Mouse (Mus musculus) mouse trophoblast stem cell (cell line): ENCODE measurements around the gene Arhgap40.

ENCODE experiments used
- in situ Hi-C, 2 experiments: fragments of 300-500 bp; cut with MseI, MboI; formaldehyde crosslinking; loops; 2 replicates in 1 of 2; 3 replicates in 1 of 2; pipeline ENCODE4 v1.15.1; 2025

Gene Arhgap40

GRCm38 (mm10) chr2:158512528-158512927 is at the start of gene Arhgap40:
Arhgap40 (plus strand) TSS chr2:158512796.
- in situ Hi-C loops, result no loop called here

GRCm38 (mm10) chr2:158474159-158474558 is 38.4 kb upstream of the Arhgap40 start:
- in situ Hi-C loops, result no loop called here

GRCm38 (mm10) chr2:158477640-158478039 is 35.0 kb upstream of the Arhgap40 start:
- in situ Hi-C loops, result no loop called here

GRCm38 (mm10) chr2:158498457-158498856 is 14.1 kb upstream of the Arhgap40 start:
- in situ Hi-C loops, result no loop called here

DNA sequence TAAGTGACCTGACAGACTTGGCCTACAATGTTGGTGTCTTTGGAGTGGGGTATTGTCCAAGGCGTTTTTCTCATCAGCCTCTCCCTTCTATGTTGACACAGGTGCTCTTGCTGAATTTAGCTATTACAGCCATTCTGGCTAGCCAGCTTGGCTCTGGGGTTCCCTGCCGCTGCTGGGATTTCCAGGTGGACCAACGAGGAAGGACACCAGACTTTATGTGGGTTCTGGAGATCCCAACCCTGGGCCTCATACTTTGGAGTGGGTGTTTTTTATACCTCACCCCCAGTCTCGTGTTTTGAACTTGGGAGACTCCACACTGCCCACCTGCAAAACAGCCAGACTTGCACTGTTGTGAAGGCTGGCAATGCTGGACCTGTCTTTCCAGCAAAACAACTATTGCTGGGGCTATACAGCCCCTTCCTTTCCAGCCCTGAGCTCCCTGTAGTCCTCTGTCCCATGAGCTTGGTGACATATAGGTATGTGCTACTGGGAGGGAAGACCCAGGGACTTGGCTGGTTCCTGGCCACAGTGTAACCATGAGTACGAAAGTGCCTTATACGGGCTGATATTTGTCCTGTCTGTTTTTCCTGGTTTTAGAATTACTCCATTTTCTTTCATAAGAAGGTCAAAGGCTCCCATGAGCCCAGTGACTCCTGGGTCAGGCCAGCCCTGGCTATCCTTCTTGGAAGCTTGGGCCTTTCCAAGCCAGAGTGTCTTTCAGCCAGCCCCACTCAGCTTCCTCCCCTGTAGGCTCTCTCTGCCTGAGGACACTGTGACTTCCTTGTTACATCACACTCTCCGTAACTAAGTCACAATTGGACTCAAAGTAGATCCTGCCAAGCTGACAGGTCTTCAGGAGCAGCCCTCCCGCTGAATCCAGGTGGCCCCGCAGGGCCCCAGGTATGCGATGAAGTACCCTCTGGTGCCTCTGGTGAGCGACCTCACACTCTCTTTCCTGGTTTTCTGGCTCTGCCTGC is 10.5 kb upstream of the Arhgap40 start, which contains the start of gene Adig:
TSS of gene Adig (plus strand) at position 777 of the 977 bp plus-strand sequence.
- in situ Hi-C loops, result no loop called here

DNA sequence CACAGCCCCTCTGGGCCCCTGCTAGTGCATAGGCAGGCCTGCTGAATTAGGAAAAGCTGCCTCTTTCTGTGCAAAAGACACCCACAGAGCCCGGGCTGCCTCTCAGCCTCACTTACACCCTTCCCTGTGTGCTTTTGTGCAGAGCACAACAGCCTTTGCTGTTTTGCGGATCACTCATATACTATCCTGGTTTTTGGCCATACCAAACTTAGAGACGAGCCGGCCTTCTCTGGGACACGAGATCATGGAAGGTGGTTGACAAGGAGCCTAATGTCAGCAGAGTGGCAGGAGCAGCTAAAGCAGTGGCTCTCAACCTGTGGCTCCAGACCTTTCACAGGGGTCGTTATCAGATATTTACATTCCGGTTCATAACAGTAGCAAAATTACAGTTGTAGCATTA is 9.4 kb upstream of the Arhgap40 start:
- in situ Hi-C loops, result no loop called here

DNA sequence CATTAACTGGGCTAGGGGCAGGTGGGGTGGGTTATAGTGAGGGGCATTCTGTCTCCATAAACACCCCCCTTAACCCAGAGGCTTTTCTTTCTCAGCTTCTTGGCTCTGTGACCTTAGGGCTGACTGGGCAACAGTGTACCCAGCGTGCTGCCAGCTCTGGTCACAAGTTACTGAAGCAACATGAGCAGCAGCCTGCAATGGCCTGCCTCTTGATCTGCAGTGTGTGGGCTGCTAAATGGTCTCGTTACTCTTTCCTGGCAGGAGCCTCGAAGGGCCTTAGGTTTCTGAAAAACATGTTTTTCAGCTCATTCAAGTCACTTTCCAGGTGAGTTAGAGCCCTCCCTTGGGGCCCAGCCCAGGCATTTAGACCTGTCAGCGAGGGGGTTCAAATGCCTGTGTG is 8.9 kb upstream of the Arhgap40 start:
- in situ Hi-C loops, result no loop called here

DNA sequence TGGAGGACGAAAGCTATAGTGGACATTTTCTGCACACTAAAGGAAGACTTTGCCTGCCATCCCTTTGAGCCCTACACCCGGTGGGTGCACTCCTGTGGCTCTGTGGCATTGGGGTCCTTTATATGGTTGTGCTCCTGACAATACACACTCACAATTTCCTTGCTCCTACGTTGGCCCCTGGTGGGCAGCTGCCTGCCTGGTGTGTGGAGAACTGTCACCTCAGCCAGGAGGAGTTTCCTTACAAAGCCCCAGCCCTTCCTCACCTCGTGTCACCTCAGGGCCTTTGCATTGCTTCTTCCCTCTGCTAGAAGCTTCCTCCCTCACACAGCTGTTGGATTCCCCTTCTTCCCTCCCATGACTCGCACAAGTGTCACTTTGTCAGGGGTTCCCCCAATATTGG is 6.1 kb upstream of the Arhgap40 start:
- in situ Hi-C loops, result no loop called here

DNA sequence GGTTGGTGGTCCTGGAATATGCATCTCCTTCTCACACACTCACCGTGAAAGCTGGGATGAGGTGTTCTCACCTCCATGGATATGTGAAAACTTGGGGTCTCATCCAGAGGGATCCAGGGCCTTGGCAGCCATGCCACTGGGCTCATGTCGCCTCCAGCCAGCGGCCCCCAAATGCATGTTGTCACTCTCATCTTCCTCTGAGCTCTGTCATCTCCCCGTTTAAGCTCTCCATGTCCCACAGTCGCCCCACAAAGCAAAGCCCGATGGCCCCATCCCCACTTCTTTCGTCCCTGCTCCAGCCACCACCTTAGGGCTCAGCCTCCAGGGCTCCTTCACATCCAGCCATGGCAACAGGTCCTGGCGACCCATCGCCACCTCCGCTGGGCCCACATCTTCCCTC is 5.5 kb upstream of the Arhgap40 start:
- in situ Hi-C loops, result no loop called here

- in situ Hi-C loops, result no loop called here
Measured at GRCm38 (mm10) chr2:158510665-158511064, 1.9 kb upstream of the Arhgap40 start.

GRCm38 (mm10) chr2:158513821-158514336 is 1.3 kb downstream of the Arhgap40 start:
- in situ Hi-C loops, result no loop called here

GRCm38 (mm10) chr2:158518583-158518982 is 6.0 kb downstream of the Arhgap40 start:
- in situ Hi-C loops, result no loop called here

GRCm38 (mm10) chr2:158519071-158519470 is 6.5 kb downstream of the Arhgap40 start:
- in situ Hi-C loops, result no loop called here

GRCm38 (mm10) chr2:158519800-158520199 is 7.2 kb downstream of the Arhgap40 start:
- in situ Hi-C loops, result no loop called here

- in situ Hi-C loops, result no loop called here
Measured at GRCm38 (mm10) chr2:158523060-158523459, 10.5 kb downstream of the Arhgap40 start.

GRCm38 (mm10) chr2:158524129-158524860 is 11.7 kb downstream of the Arhgap40 start:
- in situ Hi-C loops, result no loop called here

DNA sequence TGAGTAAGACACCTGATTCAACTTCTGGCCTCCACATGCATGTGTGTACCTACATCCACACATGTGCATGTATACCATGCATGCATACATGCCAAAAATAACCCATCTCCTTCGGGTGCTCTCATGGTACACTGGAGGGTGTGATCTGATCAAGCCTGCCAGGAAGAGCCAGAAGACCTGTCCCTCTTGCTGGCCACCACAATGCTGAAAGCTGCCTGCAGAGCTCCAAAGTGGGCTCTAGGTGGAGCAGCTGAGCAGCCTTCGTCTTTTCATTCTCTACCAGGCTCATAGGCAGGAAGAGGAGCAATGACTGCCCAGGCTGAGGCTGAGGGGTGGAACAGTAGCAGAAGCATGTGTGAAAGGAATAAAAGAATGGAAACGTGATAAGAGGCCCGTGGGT is 21.5 kb downstream of the Arhgap40 start:
- in situ Hi-C loops, result no loop called here

GRCm38 (mm10) chr2:158534559-158534958 is 22.0 kb downstream of the Arhgap40 start:
- in situ Hi-C loops, result no loop called here

- in situ Hi-C loops, result no loop called here
Measured at GRCm38 (mm10) chr2:158539433-158540305, 27.1 kb downstream of the Arhgap40 start.

DNA sequence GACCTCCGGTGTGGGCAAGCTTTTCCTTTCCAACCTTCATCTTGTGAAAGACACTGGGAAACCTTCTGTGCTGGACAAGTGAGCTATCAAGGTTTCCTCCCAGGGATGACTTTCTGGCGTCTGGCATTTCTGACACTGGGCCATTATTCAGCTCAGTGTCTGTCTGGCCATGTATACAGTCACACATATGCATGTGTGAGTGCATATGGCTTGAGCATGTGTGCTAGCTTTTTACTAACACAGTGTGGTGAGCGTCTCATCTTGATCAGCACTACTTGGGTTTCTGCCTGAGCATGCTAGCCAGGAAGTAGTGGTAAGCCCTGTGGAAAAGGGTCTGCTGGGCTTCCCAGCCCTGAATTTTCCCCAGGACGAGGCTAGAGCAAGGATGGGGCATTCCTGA is 28.7 kb downstream of the Arhgap40 start:
- in situ Hi-C loops, result no loop called here

GRCm38 (mm10) chr2:158545266-158545665 is 32.7 kb downstream of the Arhgap40 start:
- in situ Hi-C loops, result loop anchor here (5.0 kb wide), 3 partner anchors 82 to 107 kb away; no protein-coding TSS in a partner anchor
